Mouse (Mus musculus): ENCODE data around the gene Trpm8. TPM values are rescaled to one million over a fixed set of nuclear protein-coding genes. Genes with fewer than 3 reads are reported as not detected.

Gene Trpm8
- polyA plus RNA-seq, 1 experiment from 2014 or later, result not detected

DNA sequence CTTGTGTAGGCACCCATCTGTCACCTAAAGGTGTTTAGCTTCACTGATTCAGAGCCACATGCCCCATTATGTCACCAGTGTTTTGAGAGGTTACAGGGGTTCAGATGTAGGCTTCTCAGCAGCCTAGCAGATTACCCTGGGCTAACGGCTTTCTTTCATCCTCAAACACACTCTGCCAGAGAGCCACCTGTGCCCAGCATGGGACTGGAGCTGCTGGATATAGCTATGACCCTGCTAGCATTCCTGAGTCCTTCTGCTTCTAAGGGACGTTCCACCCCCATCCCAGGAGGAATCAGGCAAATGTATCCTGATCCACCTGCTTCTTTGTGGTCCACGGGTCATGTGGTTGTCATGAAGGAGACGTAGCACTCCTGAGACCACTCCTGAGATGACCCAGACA is 114.2 kb downstream of the Trpm8 start:
- Histone ChIP-seq H3K4me3 (replicated peaks) (no peak overlapping the region), H3K36me3 (no peaks in the 10 kb centered on the region), H3K27ac (no peak overlapping the region), H3K4me2 (no peak overlapping the region), H3K9me3 (no peaks in the 10 kb centered on the region), H3K4me1 (replicated peaks) (no peaks in the 10 kb centered on the region), H3K9ac (replicated peaks) (no peak overlapping the region), H3K27me3 (no peaks in the 10 kb centered on the region)
- WGBS, result 65% methylated on average over 4 of the region's 4 CpGs
- no peak for ATAC-seq (ENCODE audit: insufficient number of reproducible peaks, insufficient read depth, low FRiP score, low TSS enrichment, low read depth)

DNA sequence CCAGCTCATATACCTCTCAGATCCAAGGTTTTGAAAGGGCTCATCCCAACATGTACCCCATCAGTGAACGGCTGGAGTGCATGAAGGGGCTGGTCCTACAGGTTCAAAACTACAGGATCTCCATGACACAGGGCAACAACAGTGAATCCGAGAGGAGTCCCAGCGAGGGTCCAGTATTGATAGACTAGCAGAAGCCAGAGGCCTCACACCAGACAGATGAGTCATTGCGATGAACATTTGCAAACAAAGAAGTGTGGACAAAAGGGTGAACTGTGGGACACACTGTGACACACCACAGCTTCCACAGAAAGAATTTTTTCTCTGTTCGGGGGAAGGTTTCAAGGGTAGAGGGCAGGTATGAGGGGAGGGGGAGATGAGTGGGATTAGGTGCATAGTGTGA is 115.9 kb downstream of the Trpm8 start:
- ATAC-seq (ENCODE audit: insufficient number of reproducible peaks, insufficient read depth, low FRiP score, low TSS enrichment, low read depth), result no peak
- H3K36me3 ChIP-seq, result no peaks in the 10 kb centered on the region
- no peak overlapping the region for H3K27ac ChIP-seq
- no peaks in the 10 kb centered on the region for H3K27me3 ChIP-seq
- H3K4me2 ChIP-seq, result no peak overlapping the region
- H3K9me3 ChIP-seq, result no peaks in the 10 kb centered on the region
- H3K4me1 ChIP-seq (replicated peaks), result no peaks in the 10 kb centered on the region
- WGBS, result 81% methylated on average over 5 of the region's 5 CpGs
- H3K9ac ChIP-seq (replicated peaks), result no peak overlapping the region
- no peak overlapping the region for H3K4me3 ChIP-seq (replicated peaks)

- H3K9me3 ChIP-seq, result no peaks in the 10 kb centered on the region
- H3K27me3 ChIP-seq, result no peaks in the 10 kb centered on the region
- no peaks in the 10 kb centered on the region for H3K36me3 ChIP-seq
- WGBS, result 70% methylated on average over 3 of the region's 3 CpGs
- H3K9ac ChIP-seq (replicated peaks), result no peak overlapping the region
- no peak overlapping the region for H3K4me2 ChIP-seq
- ATAC-seq (ENCODE audit: insufficient number of reproducible peaks, insufficient read depth, low FRiP score, low TSS enrichment, low read depth), result no peak
- no peak overlapping the region for H3K4me3 ChIP-seq (replicated peaks)
- H3K27ac ChIP-seq, result no peak overlapping the region
- H3K4me1 ChIP-seq (replicated peaks), result peaks cover 23% of the 10 kb centered on the region
Observed at GRCm38 (mm10) chr1:88403378-88403777, 125.9 kb downstream of the Trpm8 start.

GRCm38 (mm10) chr1:88406078-88406806 is 128.8 kb downstream of the Trpm8 start:
- Histone ChIP-seq H3K27ac (no peak overlapping the region), H3K4me1 (replicated peaks) (peaks cover 16% of the 10 kb centered on the region), H3K4me2 (no peak overlapping the region), H3K36me3 (no peaks in the 10 kb centered on the region), H3K9me3 (no peaks in the 10 kb centered on the region), H3K9ac (replicated peaks) (no peak overlapping the region), H3K4me3 (replicated peaks) (no peak overlapping the region), H3K27me3 (no peaks in the 10 kb centered on the region)
- WGBS, result 50% methylated on average over 12 of the region's 12 CpGs
- ATAC-seq (ENCODE audit: insufficient number of reproducible peaks, insufficient read depth, low FRiP score, low TSS enrichment, low read depth), result no peak

GRCm38 (mm10) chr1:88406807-88407198 is 129.3 kb downstream of the Trpm8 start, which contains the start of gene Spp2:
Gene Spp2 (plus strand): TSS chr1:88406961.
- Histone ChIP-seq H3K27ac (no peak within 1 kb of the TSS), H3K9me3 (no peaks in the 10 kb centered on the region), H3K9ac (replicated peaks) (no peak within 1 kb of the TSS), H3K36me3 (no peaks in the 10 kb centered on the region), H3K4me3 (replicated peaks) (no peak within 1 kb of the TSS), H3K4me1 (replicated peaks) (peaks cover 12% of the 10 kb centered on the region), H3K4me2 (no peak within 1 kb of the TSS), H3K27me3 (no peaks in the 10 kb centered on the region)
- WGBS, result 82% methylated on average over 5 of the region's 5 CpGs
- no peak for ATAC-seq (ENCODE audit: insufficient number of reproducible peaks, insufficient read depth, low FRiP score, low TSS enrichment, low read depth)

GRCm38 (mm10) chr1:88408340-88408739 is 130.9 kb downstream of the Trpm8 start:
- Histone ChIP-seq H3K4me2 (no peak overlapping the region), H3K27ac (no peak overlapping the region), H3K9me3 (no peaks in the 10 kb centered on the region), H3K4me1 (replicated peaks) (peaks cover 11% of the 10 kb centered on the region), H3K27me3 (no peaks in the 10 kb centered on the region), H3K36me3 (no peaks in the 10 kb centered on the region), H3K4me3 (replicated peaks) (no peak overlapping the region), H3K9ac (replicated peaks) (no peak overlapping the region)
- 82% methylated on average over 4 of the region's 4 CpGs for WGBS
- ATAC-seq (ENCODE audit: insufficient number of reproducible peaks, insufficient read depth, low FRiP score, low TSS enrichment, low read depth), result no peak

DNA sequence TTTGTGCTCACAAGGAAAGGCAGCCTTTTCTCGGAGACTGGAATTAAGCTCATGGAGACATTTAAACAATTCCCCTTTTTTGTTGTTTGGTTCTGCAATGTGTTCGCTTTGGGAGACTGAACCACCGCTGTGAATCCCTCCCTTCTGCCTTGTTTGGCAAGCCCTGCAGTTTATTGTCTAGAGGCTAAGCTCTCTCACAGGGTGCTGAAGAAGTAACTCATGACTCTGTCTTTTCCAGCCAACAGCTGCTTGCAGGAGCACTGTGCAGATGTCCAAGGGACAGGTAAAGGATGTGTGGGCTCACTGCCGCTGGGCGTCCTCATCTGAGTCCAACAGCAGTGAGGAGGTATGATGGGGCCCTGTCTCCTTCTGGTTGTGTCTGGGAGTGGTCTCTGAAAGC is 134.6 kb downstream of the Trpm8 start:
- WGBS, result 69% methylated on average over 5 of the region's 5 CpGs
- Histone ChIP-seq H3K27me3 (no peaks in the 10 kb centered on the region), H3K36me3 (no peaks in the 10 kb centered on the region), H3K4me3 (replicated peaks) (no peak overlapping the region), H3K4me2 (no peak overlapping the region), H3K27ac (no peak overlapping the region), H3K9me3 (no peaks in the 10 kb centered on the region), H3K9ac (replicated peaks) (no peak overlapping the region), H3K4me1 (replicated peaks) (no peaks in the 10 kb centered on the region)
- no peak for ATAC-seq (ENCODE audit: insufficient number of reproducible peaks, insufficient read depth, low FRiP score, low TSS enrichment, low read depth)

- Histone ChIP-seq H3K27me3 (no peaks in the 10 kb centered on the region), H3K4me1 (replicated peaks) (no peaks in the 10 kb centered on the region), H3K36me3 (no peaks in the 10 kb centered on the region), H3K27ac (no peak overlapping the region), H3K9me3 (no peaks in the 10 kb centered on the region), H3K4me3 (replicated peaks) (no peak overlapping the region), H3K9ac (replicated peaks) (no peak overlapping the region), H3K4me2 (no peak overlapping the region)
- WGBS, result 76% methylated on average over 2 of the region's 2 CpGs
- no peak for ATAC-seq (ENCODE audit: insufficient number of reproducible peaks, insufficient read depth, low FRiP score, low TSS enrichment, low read depth)
Observed at GRCm38 (mm10) chr1:88418943-88419342, 141.5 kb downstream of the Trpm8 start.

DNA sequence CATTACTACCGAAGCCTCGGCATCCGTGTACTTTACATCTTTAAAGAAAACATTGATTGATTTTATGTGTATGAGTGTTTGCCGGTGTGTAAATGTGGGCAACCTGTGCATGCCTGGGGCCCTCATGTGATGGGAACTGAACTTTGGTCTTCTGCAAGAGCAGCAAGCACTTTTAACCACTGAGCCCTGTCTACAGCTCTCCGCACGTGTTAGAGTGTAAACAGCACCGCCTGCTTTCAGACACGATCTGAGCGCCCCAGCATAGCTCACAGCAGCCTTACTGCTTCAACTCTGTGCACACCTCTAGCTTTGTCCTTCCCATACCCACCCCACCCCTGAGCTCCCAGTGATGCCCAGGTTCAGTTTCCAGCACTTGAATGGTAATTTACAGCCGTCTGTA is 144.6 kb downstream of the Trpm8 start:
- WGBS, result 80% methylated on average over 10 of the region's 10 CpGs
- Histone ChIP-seq H3K27me3 (0 out of 2 replicates have a peak, but pooled peaks cover 3% of the 10 kb centered on the region), H3K36me3 (no peaks in the 10 kb centered on the region), H3K4me2 (no peak overlapping the region), H3K9me3 (no peaks in the 10 kb centered on the region), H3K27ac (no peak overlapping the region), H3K4me1 (replicated peaks) (no peaks in the 10 kb centered on the region; the same call in 1 of the 2 replicates), H3K9ac (replicated peaks) (no peak overlapping the region), H3K4me3 (replicated peaks) (no peak overlapping the region)
- ATAC-seq (ENCODE audit: insufficient number of reproducible peaks, insufficient read depth, low FRiP score, low TSS enrichment, low read depth), result no peak

GRCm38 (mm10) chr1:88422846-88423395 is 145.5 kb downstream of the Trpm8 start:
- Histone ChIP-seq H3K36me3 (no peaks in the 10 kb centered on the region), H3K4me2 (no peak overlapping the region), H3K27ac (no peak overlapping the region), H3K4me3 (replicated peaks) (no peak overlapping the region), H3K9ac (replicated peaks) (no peak overlapping the region), H3K4me1 (replicated peaks) (no peaks in the 10 kb centered on the region; the same call in 1 of the 2 replicates), H3K9me3 (no peaks in the 10 kb centered on the region), H3K27me3 (0 out of 2 replicates have a peak, but pooled peaks cover 3% of the 10 kb centered on the region)
- no peak for ATAC-seq (ENCODE audit: insufficient number of reproducible peaks, insufficient read depth, low FRiP score, low TSS enrichment, low read depth)
- WGBS, result 60% methylated on average over 7 of the region's 7 CpGs

DNA sequence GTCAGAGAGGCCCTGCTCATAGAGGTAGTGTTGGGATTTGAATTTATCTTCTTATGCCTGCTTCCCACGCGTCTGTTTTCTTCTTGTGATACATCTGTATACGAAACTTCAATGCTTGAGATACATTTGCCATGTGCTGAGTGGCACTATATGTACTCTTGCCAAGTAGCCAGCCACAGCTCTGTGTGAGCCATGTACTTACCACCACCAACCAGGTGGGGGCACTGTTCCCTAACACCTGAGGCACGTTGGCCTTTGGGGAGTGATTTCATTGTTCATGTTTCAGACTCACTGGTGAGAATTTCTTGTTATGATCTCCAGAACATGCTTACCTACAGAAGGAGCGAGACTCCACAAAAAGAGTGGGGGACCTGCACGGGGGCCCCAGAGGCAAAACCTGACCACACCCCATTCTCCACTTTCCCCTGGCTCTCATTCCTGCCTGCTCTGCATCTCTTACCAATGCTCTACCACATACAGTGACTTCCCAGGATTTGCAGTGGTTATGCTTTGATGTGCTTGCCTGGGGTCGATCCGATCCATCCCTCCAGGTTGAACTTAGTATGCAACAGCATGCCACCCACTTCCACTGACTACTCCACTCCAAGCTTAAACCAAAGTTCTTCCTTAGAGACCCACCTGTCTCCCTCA is 147.3 kb downstream of the Trpm8 start:
- WGBS, result 28% methylated on average over 8 of the region's 8 CpGs
- no peak; the same call in 1 of the 2 replicates for ATAC-seq (ENCODE audit: insufficient number of reproducible peaks, insufficient read depth, low FRiP score, low TSS enrichment, low read depth)
- H3K4me1 ChIP-seq (replicated peaks), result no peaks in the 10 kb centered on the region; the same call in none of the 2 replicates
- no peaks in the 10 kb centered on the region for H3K36me3 ChIP-seq
- no peak overlapping the region for H3K9ac ChIP-seq (replicated peaks)
- H3K9me3 ChIP-seq, result no peaks in the 10 kb centered on the region
- H3K4me3 ChIP-seq (replicated peaks), result no peak overlapping the region
- H3K4me2 ChIP-seq, result no peak overlapping the region
- H3K27ac ChIP-seq, result no peak overlapping the region
- H3K27me3 ChIP-seq, result 0 out of 2 replicates have a peak, but pooled peaks cover 3% of the 10 kb centered on the region

All from limb, embryonic 12.5 days (tissue).